Mouse (Mus musculus) embryonic facial prominence, embryonic 14.5 days (tissue): ENCODE results near the gene Erbb3. TPM values are rescaled to one million over a fixed set of nuclear protein-coding genes. Genes with fewer than 3 reads are reported as not detected.
"Not testable (repeated sequence)": the region's sequence is repeated elsewhere in the genome, so short reads cannot be mapped to it uniquely, and the experiment has no call there.

Experiments used
- ATAC-seq: fragments of 200-750 bp; cut with Nextera tagmentation; 2 replicates; pipeline ENCODE4 v1.8.0; 2017; ENCODE audit warnings: low read depth, moderate number of reproducible peaks, moderate TSS enrichment
- DNase-seq: peaks from one replicate; pipeline ENCODE4 v3.0.0-alpha.2; 2015; ENCODE audit warnings: low spot score
- H3K27ac ChIP-seq: fragments of 300-500 bp; sonication (generic); replicated peaks from 2 replicates; pipeline ENCODE4 v1.5.1; 2014; ENCODE audit warnings: low read depth, mild to moderate bottlenecking, low read length, moderate library complexity
- H3K27me3 ChIP-seq: fragments of 300-500 bp; sonication (generic); replicated peaks from 2 replicates; pipeline ENCODE4 v1.6.1; 2014; ENCODE audit warnings: low read length; ENCODE audit not compliant: control insufficient read depth, insufficient read depth
- H3K36me3 ChIP-seq: fragments of 300-500 bp; sonication (generic); 2 replicates; pipeline ENCODE4 v1.6.1; 2014; ENCODE audit warnings: low read length, mixed read lengths; ENCODE audit not compliant: control insufficient read depth, insufficient read depth
- H3K4me1 ChIP-seq: fragments of 300-500 bp; sonication (generic); 2 replicates; pipeline ENCODE4 v1.6.1; 2014; ENCODE audit warnings: antibody characterized with exemption, low read length; ENCODE audit not compliant: control insufficient read depth, insufficient read depth
- H3K4me2 ChIP-seq: fragments of 300-500 bp; sonication (generic); 2 replicates; pipeline ENCODE4 v1.6.1; 2014; ENCODE audit warnings: low read depth, mild to moderate bottlenecking, low read length, moderate library complexity, mixed read lengths
- H3K4me3 ChIP-seq: fragments of 300-500 bp; sonication (generic); 2 replicates; pipeline ENCODE4 v1.5.1; 2014; ENCODE audit warnings: low read depth, mild to moderate bottlenecking, low read length
- H3K9ac ChIP-seq: fragments of 300-500 bp; sonication (generic); 2 replicates; pipeline ENCODE4 v1.6.1; 2014; ENCODE audit warnings: low read depth, mild to moderate bottlenecking, low read length, moderate library complexity, mixed read lengths
- H3K9me3 ChIP-seq: fragments of 300-500 bp; sonication (generic); 2 replicates; pipeline ENCODE4 v1.6.1; 2016; ENCODE audit warnings: low read length; ENCODE audit not compliant: control insufficient read depth
- WGBS: fragments of 180-500 bp; shearing (Covaris S2); extraction: QIAGEN DNeasy Blood & Tissue Kit; methylation state at CpG from one replicate; pipeline ENCODE4 v1.1.7; 2014; 5-methylcytosine and 5-hydroxymethylcytosine counted together
- polyA plus RNA-seq: library from polyadenylated mRNA; unstranded; fragments of >200 nt; fragmentation: Nextera tagmentation; extraction: Ambion mirVana; gene quantifications from 2 replicates; pipeline ENCODE4 v1.2.1, GENCODE M21; 2014

Gene Erbb3
- polyA plus RNA-seq, 1 experiment from 2014 or later = 22.7 TPM

- H3K9me3 ChIP-seq, H3K27me3 ChIP-seq, DNase-seq, H3K9ac ChIP-seq, ATAC-seq, H3K27ac ChIP-seq, H3K4me3 ChIP-seq, H3K36me3 ChIP-seq, H3K4me1 ChIP-seq, H3K4me2 ChIP-seq: not testable (repeated sequence)
- WGBS = 87% methylated on average over 6 of the region's 7 CpGs
Observed at GRCm38 (mm10) chr10:128615798-128616448, 26.5 kb upstream of the Erbb3 start.

GRCm38 (mm10) chr10:128614934-128615333 is 25.5 kb upstream of the Erbb3 start:
- H3K9ac ChIP-seq = no peak overlapping the region

GRCm38 (mm10) chr10:128613820-128614219 is 24.4 kb upstream of the Erbb3 start:
- WGBS = 60% methylated on average over 4 of the region's 4 CpGs
- H3K27me3 ChIP-seq = not testable (repeated sequence)

More at GRCm38 (mm10) chr10:128614934-128615333, 25.5 kb upstream of the Erbb3 start:
- no peak for ATAC-seq
- no peaks in the 10 kb centered on the region for H3K9me3 ChIP-seq
- H3K4me3 ChIP-seq = no peak overlapping the region
- DNase-seq = no peak
- no peak overlapping the region for H3K27ac ChIP-seq
- H3K4me2 ChIP-seq = no peak overlapping the region
- H3K36me3 ChIP-seq = no peaks in the 10 kb centered on the region
- 59% methylated on average over 3 of the region's 3 CpGs for WGBS
- no peaks in the 10 kb centered on the region for H3K4me1 ChIP-seq
- H3K27me3 ChIP-seq = no peaks in the 10 kb centered on the region

GRCm38 (mm10) chr10:128613154-128613440 is 23.6 kb upstream of the Erbb3 start:
- 0 out of 2 replicates have a peak, but pooled peaks have one; percentile 18 for ATAC-seq

More at GRCm38 (mm10) chr10:128613820-128614219, 24.4 kb upstream of the Erbb3 start:
- H3K9ac ChIP-seq, H3K9me3 ChIP-seq, H3K27ac ChIP-seq, H3K4me3 ChIP-seq, DNase-seq, H3K4me2 ChIP-seq, H3K36me3 ChIP-seq, H3K4me1 ChIP-seq, ATAC-seq: not testable (repeated sequence)

GRCm38 (mm10) chr10:128612433-128613153 is 23.1 kb upstream of the Erbb3 start:
- peak; percentile 89 for DNase-seq
- H3K27ac ChIP-seq = no peak overlapping the region
- no peaks in the 10 kb centered on the region for H3K4me1 ChIP-seq
- no peak overlapping the region; the same call in 1 of the 2 replicates for H3K9ac ChIP-seq
- no peaks in the 10 kb centered on the region for H3K9me3 ChIP-seq
- H3K4me3 ChIP-seq = no peak overlapping the region
- H3K36me3 ChIP-seq = no peaks in the 10 kb centered on the region
- WGBS = 14% methylated on average over 16 of the region's 16 CpGs
- H3K4me2 ChIP-seq = peak overlapping the region; percentile 27
- H3K27me3 ChIP-seq = no peaks in the 10 kb centered on the region
- peak; percentile 82 for ATAC-seq

More at GRCm38 (mm10) chr10:128613154-128613440, 23.6 kb upstream of the Erbb3 start:
- H3K9me3 ChIP-seq = no peaks in the 10 kb centered on the region
- H3K4me2 ChIP-seq = 0 out of 2 replicates have a peak overlapping the region, but pooled peaks have one; percentile 27
- H3K27me3 ChIP-seq = no peaks in the 10 kb centered on the region
- no peak overlapping the region for H3K27ac ChIP-seq
- no peaks in the 10 kb centered on the region for H3K4me1 ChIP-seq
- no peaks in the 10 kb centered on the region for H3K36me3 ChIP-seq
- no peak for DNase-seq
- no peak overlapping the region for H3K4me3 ChIP-seq
- no peak overlapping the region; the same call in 1 of the 2 replicates for H3K9ac ChIP-seq
- 41% methylated on average over 6 of the region's 6 CpGs for WGBS

GRCm38 (mm10) chr10:128606483-128606882 is 17.0 kb upstream of the Erbb3 start:
- H3K4me2 ChIP-seq = no peak overlapping the region
- no peak overlapping the region for H3K27ac ChIP-seq
- no peak overlapping the region for H3K4me3 ChIP-seq
- ATAC-seq = no peak
- WGBS = 35% methylated on average over 2 of the region's 2 CpGs
- no peaks in the 10 kb centered on the region for H3K9me3 ChIP-seq
- H3K4me1 ChIP-seq = no peaks in the 10 kb centered on the region
- no peaks in the 10 kb centered on the region for H3K27me3 ChIP-seq
- no peak overlapping the region for H3K9ac ChIP-seq
- H3K36me3 ChIP-seq = no peaks in the 10 kb centered on the region
- no peak for DNase-seq

- H3K36me3 ChIP-seq = no peaks in the 10 kb centered on the region
- no peak overlapping the region for H3K4me2 ChIP-seq
- H3K4me1 ChIP-seq = no peaks in the 10 kb centered on the region
- no peak overlapping the region for H3K27ac ChIP-seq
- no peak for DNase-seq
- ATAC-seq = no peak
- no peak overlapping the region for H3K4me3 ChIP-seq
- no peaks in the 10 kb centered on the region for H3K9me3 ChIP-seq
- H3K9ac ChIP-seq = no peak overlapping the region
- no peaks in the 10 kb centered on the region for H3K27me3 ChIP-seq
- 78% methylated on average over 4 of the region's 4 CpGs for WGBS
Observed at GRCm38 (mm10) chr10:128602470-128603128, 13.1 kb upstream of the Erbb3 start.

- H3K27me3 ChIP-seq = no peaks in the 10 kb centered on the region
- WGBS = 72% methylated on average over 1 of the region's 1 CpGs
- H3K9me3 ChIP-seq = no peaks in the 10 kb centered on the region
- no peak overlapping the region for H3K4me3 ChIP-seq
- no peak for ATAC-seq
- no peaks in the 10 kb centered on the region for H3K4me1 ChIP-seq
- no peak overlapping the region for H3K4me2 ChIP-seq
- no peaks in the 10 kb centered on the region for H3K36me3 ChIP-seq
- H3K27ac ChIP-seq = no peak overlapping the region
- H3K9ac ChIP-seq = no peak overlapping the region
- no peak for DNase-seq
Observed at GRCm38 (mm10) chr10:128601499-128601898, 12.0 kb upstream of the Erbb3 start.
